Mouse (Mus musculus) urinary bladder, postnatal 4 days (tissue): ENCODE measurements around the gene Mlxipl.
"Not testable (repeated sequence)": the region's sequence is repeated elsewhere in the genome, so short reads cannot be mapped to it uniquely, and the experiment has no call there.

ENCODE experiments used
- DNase-seq, 2 experiments: peaks; one replicate each; pipeline ENCODE4 v3.0.0; 2021 to 2022; ENCODE audit warnings: low spot score in 2 of 2

The Mlxipl gene

GRCm38 (mm10) chr5:135089653-135090052 is at the start of gene Mlxipl:
TSS of gene Mlxipl (plus strand) at chr5:135089890.
- no peak for DNase-seq

GRCm38 (mm10) chr5:135040059-135040458 is 49.6 kb upstream of the Mlxipl start:
- DNase-seq = no peak

- DNase-seq = peak in 1 of 2 experiments; percentile 52
Observed at GRCm38 (mm10) chr5:135040777-135041176, 48.9 kb upstream of the Mlxipl start.

- no peak for DNase-seq
Observed at GRCm38 (mm10) chr5:135042105-135042788, 47.4 kb upstream of the Mlxipl start.

GRCm38 (mm10) chr5:135044575-135044974 is 45.1 kb upstream of the Mlxipl start:
- no peak for DNase-seq

GRCm38 (mm10) chr5:135048539-135048938 is 41.2 kb upstream of the Mlxipl start:
- no peak for DNase-seq

GRCm38 (mm10) chr5:135049268-135049667 is 40.4 kb upstream of the Mlxipl start:
- DNase-seq = not testable (repeated sequence)

GRCm38 (mm10) chr5:135053356-135053755 is 36.3 kb upstream of the Mlxipl start:
- no peak for DNase-seq

GRCm38 (mm10) chr5:135063629-135064381 is 25.9 kb upstream of the Mlxipl start, which contains the start of gene Dnajc30:
TSS of gene Dnajc30 (plus strand) at chr5:135064202.
- DNase-seq = peak; percentile 94 to 97

- no peak for DNase-seq
Observed at GRCm38 (mm10) chr5:135064382-135064766, 25.3 kb upstream of the Mlxipl start.

- not testable (repeated sequence) for DNase-seq
Observed at GRCm38 (mm10) chr5:135064909-135065446, 24.7 kb upstream of the Mlxipl start, which contains the start of gene Bud23. TSS of gene Bud23 (minus strand) at chr5:135064959.

GRCm38 (mm10) chr5:135066008-135066407 is 23.7 kb upstream of the Mlxipl start:
- DNase-seq = no peak

- DNase-seq = no peak
Observed at GRCm38 (mm10) chr5:135070448-135070847, 19.2 kb upstream of the Mlxipl start.

- DNase-seq = no peak
Observed at GRCm38 (mm10) chr5:135072061-135072460, 17.6 kb upstream of the Mlxipl start.

GRCm38 (mm10) chr5:135072720-135073119 is 17.0 kb upstream of the Mlxipl start:
- DNase-seq = no peak

GRCm38 (mm10) chr5:135073349-135074150 is 16.1 kb upstream of the Mlxipl start:
- no peak for DNase-seq

- no peak for DNase-seq
Observed at GRCm38 (mm10) chr5:135075655-135076054, 14.0 kb upstream of the Mlxipl start.

- no peak for DNase-seq
Observed at GRCm38 (mm10) chr5:135076368-135076767, 13.3 kb upstream of the Mlxipl start.

GRCm38 (mm10) chr5:135076931-135077505 is 12.7 kb upstream of the Mlxipl start:
- DNase-seq = no peak

GRCm38 (mm10) chr5:135077564-135078481 is 11.9 kb upstream of the Mlxipl start, which contains the start of gene Vps37d:
TSS of gene Vps37d (minus strand) at chr5:135078266.
- DNase-seq = peak; percentile 89 to 96
